Mouse (Mus musculus): ENCODE measurements at regions not wholly inside any gene's neighbourhood (a gene's known extent, or its start where the extent isn't known, plus 50 kb on each side); places are given as distances from the start of the nearest gene placed in this dataset.

GRCm38 (mm10) chrX:80876211-80876610, 194.3 kb upstream of the Tmem47 start:
- DNase-seq (ENCODE audit: low read depth, low spot score) = peak; percentile 80

- DNase-seq (ENCODE audit: low read depth, low spot score) = no peak
Measured at GRCm38 (mm10) chrX:80901524-80901923, 169.0 kb upstream of the Tmem47 start.

- no peak for DNase-seq (ENCODE audit: low read depth, low spot score)
Measured at GRCm38 (mm10) chrX:80932695-80933094, 137.8 kb upstream of the Tmem47 start.

Data from ES-CJ7 (cell line).